Mouse (Mus musculus): ENCODE data around the gene 4930402H24Rik.

GRCm38 (mm10) chr2:130886983-130887382, 19.2 kb downstream of the 4930402H24Rik start:
- TF ChIP-seq TAL1 (IDR thresholded peaks at IDR 0.05; ENCODE audit: low read length) (no peak), GATA1 (IDR thresholded peaks at IDR 0.05; ENCODE audit: low read depth, low read length) (no peak), CTCF (IDR thresholded peaks at IDR 0.05 in 2 of 3, conservative IDR thresholded peaks at IDR 0.05 in 1 of 3; ENCODE audit: control insufficient read depth in 1 of 3, insufficient read depth in 1 of 3, low read depth in 2 of 3, low read length in 3 of 3, poor library complexity in 1 of 3, severe bottlenecking in 1 of 3) (no peak), ZNF384 (IDR thresholded peaks at IDR 0.05; ENCODE audit: low read depth, low read length) (no peak), MAFK (IDR thresholded peaks at IDR 0.05; ENCODE audit: borderline replicate concordance, low read depth, low read length) (no peak), POLR2A (IDR thresholded peaks at IDR 0.05; ENCODE audit: control insufficient read depth in 1 of 2, insufficient read depth in 1 of 2, low read depth in 1 of 2, low read length in 2 of 2, poor library complexity in 1 of 2) (no peak)
